In the genomic region with DNA sequence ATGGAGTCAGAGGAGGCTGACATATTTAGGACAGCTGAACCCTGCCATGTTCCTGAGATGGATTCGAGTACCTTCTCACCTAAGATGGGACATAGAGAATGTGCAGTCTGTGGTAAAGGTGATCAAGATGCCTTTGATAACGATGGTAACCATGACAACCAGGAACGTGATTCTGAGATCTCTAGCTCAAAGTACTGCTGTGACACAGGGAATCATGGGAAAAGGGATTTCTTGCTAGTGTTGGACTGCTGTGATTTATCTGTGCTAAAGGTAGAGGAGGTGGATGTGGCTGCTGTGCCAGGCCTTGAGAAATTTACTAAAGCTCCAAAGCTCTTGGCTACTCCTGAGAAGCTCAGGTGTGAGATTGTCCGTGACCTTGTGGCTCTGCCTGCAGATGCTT, we compare ENCODE assay signal across 19 mouse cellular contexts. TPM values are rescaled to one million over a fixed set of nuclear protein-coding genes. Genes with fewer than 3 reads are reported as not detected.
DNase-seq lines count a peak whose midpoint lies in the region; ATAC-seq and TF ChIP-seq lines count a peak whose summit lies in the region.
"Had no signal": no experiment of that assay in that cellular context is flagged by ENCODE, and none has a peak within 500 bp of the region (broad histone marks: within the 10 kb centered on the region; RNA-seq: fewer than 3 reads in every experiment).

No protein-coding gene starts in this region.

- H3K4me2 ChIP-seq in hindbrain, embryonic 14.5 days (replicated peaks), result no peak overlapping the region
- H3K4me2 ChIP-seq in midbrain, postnatal 0 days (ENCODE audit: low read depth, low read length, poor library complexity, severe bottlenecking), result no peak overlapping the region
- H3K4me2 ChIP-seq: limb, embryonic 12.5 days; liver, embryonic 12.5 days had no signal

- no peak for DNase-seq in hindbrain, embryonic 14.5 days (ENCODE audit: low spot score)
- no peak for DNase-seq in hindbrain, embryonic 10.5 days (ENCODE audit: low spot score)
- DNase-seq in R1 (ENCODE audit: low read depth, low spot score), result peak; percentile 32
- peak; percentile 7 for DNase-seq in ZHBTc4 (ENCODE audit: low read depth, low spot score)
- peak; percentile 15 for DNase-seq in midbrain, postnatal 0 days (ENCODE audit: low spot score)
- no peak for DNase-seq in natural killer cell, adult 2 months (ENCODE audit: low spot score in 2 of 2)
- DNase-seq in gastrocnemius, postnatal 4 days (ENCODE audit: low spot score in 2 of 2), result no peak
- DNase-seq: adrenal gland, postnatal 14 days; cerebellum, adult 18-20 months; cerebellum, postnatal 25 days; gastrocnemius, adult 2 months; heart, adult 18-20 months; heart, postnatal 36 days; lung, adult 2 months had no signal

- ATAC-seq in hindbrain, embryonic 14.5 days (ENCODE audit: low FRiP score), result no peak
- 0 out of 2 replicates have a peak, but pooled peaks have one; percentile 34 for ATAC-seq in midbrain, postnatal 0 days (ENCODE audit: low FRiP score)
- ATAC-seq: intestine, postnatal 0 days; liver, embryonic 12.5 days had no signal

- 0 out of 2 replicates have a peak, but pooled peaks cover 3% of the 10 kb centered on the region for H3K4me1 ChIP-seq in hindbrain, embryonic 14.5 days (replicated peaks; ENCODE audit: control insufficient read depth, insufficient read depth, low read length)
- H3K4me1 ChIP-seq in hindbrain, embryonic 10.5 days (replicated peaks), result no peaks in the 10 kb centered on the region
- no peaks in the 10 kb centered on the region; the same call in 1 of the 2 replicates for H3K4me1 ChIP-seq in midbrain, postnatal 0 days (ENCODE audit: insufficient read depth, low read length)
- H3K4me1 ChIP-seq: limb, embryonic 12.5 days; liver, embryonic 12.5 days had no signal

- 69% methylated on average over 4 of the region's 4 CpGs for WGBS in hindbrain, embryonic 14.5 days
- WGBS in hindbrain, embryonic 10.5 days, result 85% methylated on average over 4 of the region's 4 CpGs
- 61% methylated on average over 4 of the region's 4 CpGs for WGBS in midbrain, postnatal 0 days

- H3K27ac ChIP-seq in hindbrain, embryonic 14.5 days, result peak overlapping the region; percentile 43; the same call in 1 of the 2 replicates
- no peak overlapping the region for H3K27ac ChIP-seq in hindbrain, embryonic 10.5 days
- H3K27ac ChIP-seq in midbrain, postnatal 0 days (ENCODE audit: low read depth, low read length), result no peak overlapping the region
- H3K27ac ChIP-seq: gastrocnemius, adult 2 months; limb, embryonic 12.5 days; liver, embryonic 12.5 days; stomach, postnatal 0 days had no signal

- H3K9ac ChIP-seq in hindbrain, embryonic 14.5 days, result no peak overlapping the region
- H3K9ac ChIP-seq in midbrain, postnatal 0 days (replicated peaks; ENCODE audit: low read length, poor library complexity, severe bottlenecking), result no peak overlapping the region
- H3K9ac ChIP-seq: limb, embryonic 12.5 days; liver, embryonic 12.5 days had no signal

- H3K36me3 ChIP-seq in hindbrain, embryonic 14.5 days (replicated peaks; ENCODE audit: control insufficient read depth, insufficient read depth), result no peaks in the 10 kb centered on the region
- H3K36me3 ChIP-seq in hindbrain, embryonic 10.5 days, result no peaks in the 10 kb centered on the region
- no peaks in the 10 kb centered on the region for H3K36me3 ChIP-seq in midbrain, postnatal 0 days (ENCODE audit: insufficient read depth, low read length)
- H3K36me3 ChIP-seq: liver, embryonic 12.5 days had no signal

- no peak overlapping the region for H3K4me3 ChIP-seq in hindbrain, embryonic 14.5 days (replicated peaks; ENCODE audit: low read length)
- no peak overlapping the region for H3K4me3 ChIP-seq in hindbrain, embryonic 10.5 days
- no peak overlapping the region for H3K4me3 ChIP-seq in midbrain, postnatal 0 days (ENCODE audit: low read depth, low read length)
- H3K4me3 ChIP-seq: gastrocnemius, adult 2 months; limb, embryonic 12.5 days; liver, embryonic 12.5 days; megakaryocyte, embryonic 14.5 days had no signal

- no peaks in the 10 kb centered on the region for H3K9me3 ChIP-seq in hindbrain, embryonic 14.5 days (ENCODE audit: control insufficient read depth, low read length)
- H3K9me3 ChIP-seq in hindbrain, embryonic 10.5 days, result no peaks in the 10 kb centered on the region
- no peaks in the 10 kb centered on the region for H3K9me3 ChIP-seq in midbrain, postnatal 0 days (ENCODE audit: low read length)
- H3K9me3 ChIP-seq: limb, embryonic 12.5 days; liver, embryonic 12.5 days; megakaryocyte, embryonic 14.5 days had no signal

- TF ChIP-seq CTCF in midbrain, postnatal 0 days (IDR thresholded peaks at IDR 0.05), result no peak

- no peaks in the 10 kb centered on the region for H3K27me3 ChIP-seq in hindbrain, embryonic 14.5 days (ENCODE audit: control insufficient read depth, insufficient read depth, low read length)
- no peaks in the 10 kb centered on the region for H3K27me3 ChIP-seq in hindbrain, embryonic 10.5 days (ENCODE audit: insufficient read depth, poor library complexity, severe bottlenecking)
- no peaks in the 10 kb centered on the region for H3K27me3 ChIP-seq in midbrain, postnatal 0 days (ENCODE audit: insufficient read depth, low read length)
- H3K27me3 ChIP-seq: limb, embryonic 12.5 days; liver, embryonic 12.5 days had no signal

RNA-seq across cellular contexts. Expression of a gene that starts 50.7 kb away (rescaled TPM):
- 29.6 and 32.6 TPM in 2 replicates for polyA plus RNA-seq in hindbrain, embryonic 14.5 days (2014; fragmentation: Nextera tagmentation; extraction: Ambion mirVana)
- polyA plus RNA-seq in hindbrain, embryonic 10.5 days (2016; fragmentation: Nextera tagmentation; extraction: Ambion mirVana), result 34.6 and 43.5 TPM in 2 replicates
- total RNA-seq in midbrain, postnatal 0 days (2014; rRNA removed), result 30.3 and 44.8 TPM in 2 replicates
- 16.2 and 18.5 TPM in 2 replicates for polyA plus RNA-seq in midbrain, postnatal 0 days (2015; fragmentation: Nextera tagmentation; extraction: Ambion mirVana)
- 100 to 1,000 TPM; 105 to 158 TPM for total RNA-seq in gastrocnemius, postnatal 4 days (2021)

Comparison
In these comparisons a context has a peak if more than half of its experiments do, and no peak if none do; other contexts are left out.
1. DNase-seq: peak in R1 (single experiment), ZHBTc4 (single experiment) and midbrain, postnatal 0 days (single experiment); none in hindbrain, embryonic 14.5 days (single experiment), hindbrain, embryonic 10.5 days (single experiment), natural killer cell, adult 2 months (0 of 2) and gastrocnemius, postnatal 4 days (0 of 2).